Mouse (Mus musculus) adipocyte (in vitro differentiated cells): ENCODE data around the gene Trim68.
"Not testable (repeated sequence)": the region's sequence is repeated elsewhere in the genome, so short reads cannot be mapped to it uniquely, and the experiment has no call there.

Experiments
- DNase-seq: peaks from one replicate; pipeline ENCODE4 v3.0.0-alpha.2; 2016; ENCODE audit warnings: low spot score

Trim68 gene

DNA sequence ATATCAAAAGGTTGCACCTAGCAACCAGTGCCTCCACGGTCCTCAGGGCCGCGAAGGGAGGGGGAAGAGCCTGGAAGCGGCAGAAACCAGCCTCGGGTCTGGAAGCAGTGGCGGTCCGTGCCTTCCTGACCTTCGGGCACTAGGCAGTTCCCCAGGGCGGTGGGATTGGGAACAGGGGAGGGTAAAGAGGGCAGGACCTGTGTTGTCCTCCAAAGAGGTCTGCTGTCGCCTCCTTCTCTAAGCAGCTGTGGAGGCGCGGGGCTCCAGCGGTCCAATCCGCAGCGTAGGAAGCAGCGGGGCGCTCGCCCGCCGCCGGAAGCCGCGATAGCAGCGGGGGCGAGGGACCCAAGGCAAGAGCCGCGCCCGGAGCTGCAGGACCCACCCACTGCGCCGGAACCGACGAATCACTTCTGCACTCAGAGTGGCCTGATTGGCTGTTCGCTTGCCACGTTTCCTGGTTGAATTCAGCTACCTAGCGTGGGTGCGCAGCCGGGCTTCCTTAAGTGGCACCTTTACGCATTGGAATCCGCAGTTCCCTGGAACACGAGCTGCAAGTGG lies at the start of gene Trim68:
Gene Trim68 (minus strand): TSS at position 384 of the 558 bp plus-strand sequence.
- peak; percentile 70 for DNase-seq

GRCm38 (mm10) chr7:102733793-102734192 lies 46.7 kb upstream of the Trim68 start:
- no peak for DNase-seq

GRCm38 (mm10) chr7:102727391-102727790 lies 40.3 kb upstream of the Trim68 start, which contains the start of gene Olfr559:
Olfr559 (minus strand) TSS chr7:102727491.
- no peak for DNase-seq

DNA sequence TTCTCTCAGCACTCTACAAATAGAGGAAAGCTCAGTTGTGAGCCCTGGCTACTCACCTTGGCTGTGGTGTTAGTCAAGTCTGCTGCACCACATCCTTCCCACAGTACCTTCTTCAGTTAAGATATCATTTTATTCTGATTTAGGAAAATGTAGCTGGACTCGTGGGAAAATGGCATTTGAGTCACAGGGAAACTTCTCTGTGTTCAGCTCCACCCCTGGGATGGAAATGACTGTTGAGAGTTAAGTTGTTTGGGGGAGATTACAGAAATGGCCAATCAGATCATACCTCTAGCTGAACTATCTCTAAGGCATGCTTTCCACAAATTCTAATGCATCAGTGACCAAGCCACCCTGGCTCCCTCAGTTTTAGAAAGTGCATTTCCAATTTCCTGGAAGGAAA lies 31.8 kb upstream of the Trim68 start, which contains the start of gene Olfr33:
Gene Olfr33 (minus strand): TSS at position 101 of the 400 bp plus-strand sequence.
- no peak for DNase-seq

DNA sequence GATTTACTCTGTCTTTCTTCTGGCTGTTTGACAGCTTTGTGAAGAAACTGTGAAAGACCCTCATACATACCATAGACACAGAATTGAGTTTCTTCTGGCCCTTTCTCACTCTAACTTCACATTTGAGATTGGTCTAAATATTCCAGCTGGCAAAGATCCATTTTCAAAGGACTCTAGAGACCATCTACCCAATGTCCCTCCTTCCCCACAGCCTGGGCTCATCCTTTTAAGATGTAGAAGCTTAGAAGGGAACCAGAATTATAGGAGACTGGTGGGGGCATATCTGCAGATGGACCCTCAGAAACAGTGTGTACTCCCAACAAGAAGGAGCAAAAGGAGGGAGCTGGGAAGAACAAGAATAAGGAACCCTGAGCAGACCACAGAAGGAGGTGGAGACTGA lies 14.8 kb upstream of the Trim68 start, which contains the start of gene Olfr558:
Gene Olfr558 (plus strand): TSS at position 301 of the 400 bp plus-strand sequence.
- DNase-seq = no peak

GRCm38 (mm10) chr7:102698461-102698860 lies 11.3 kb upstream of the Trim68 start:
- no peak for DNase-seq

- peak; percentile 64 for DNase-seq
Measured at GRCm38 (mm10) chr7:102695358-102696125, 8.4 kb upstream of the Trim68 start, which contains the start of gene Olfr557. Olfr557 (plus strand) TSS chr7:102695910.

GRCm38 (mm10) chr7:102681916-102682315 lies 5.2 kb downstream of the Trim68 start:
- DNase-seq = peak; percentile 54

DNA sequence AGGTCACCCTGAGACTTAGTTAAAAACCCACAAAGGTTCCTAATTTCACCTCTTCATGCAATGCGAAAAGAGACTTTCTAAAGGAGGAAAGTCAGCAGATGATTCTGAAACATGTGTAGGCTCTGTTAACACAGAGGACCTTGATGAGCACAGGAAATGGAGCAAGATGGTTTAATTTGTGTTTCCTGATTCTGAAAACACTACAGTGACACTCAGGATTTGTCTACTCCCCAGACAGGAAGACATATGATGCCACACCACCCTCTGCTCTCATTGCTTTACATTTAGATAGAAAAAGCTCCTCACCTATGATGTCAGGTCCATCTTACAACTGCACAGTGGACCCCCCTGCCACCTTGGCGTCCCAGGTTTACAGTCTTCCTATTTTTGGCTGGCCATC lies 10.9 kb downstream of the Trim68 start:
- no peak for DNase-seq

- peak; percentile 42 for DNase-seq
Measured at GRCm38 (mm10) chr7:102665378-102665777, 21.7 kb downstream of the Trim68 start.

GRCm38 (mm10) chr7:102664599-102664998 lies 22.5 kb downstream of the Trim68 start, which contains the start of gene Olfr556:
Olfr556 (plus strand) TSS chr7:102664899.
- no peak for DNase-seq

DNA sequence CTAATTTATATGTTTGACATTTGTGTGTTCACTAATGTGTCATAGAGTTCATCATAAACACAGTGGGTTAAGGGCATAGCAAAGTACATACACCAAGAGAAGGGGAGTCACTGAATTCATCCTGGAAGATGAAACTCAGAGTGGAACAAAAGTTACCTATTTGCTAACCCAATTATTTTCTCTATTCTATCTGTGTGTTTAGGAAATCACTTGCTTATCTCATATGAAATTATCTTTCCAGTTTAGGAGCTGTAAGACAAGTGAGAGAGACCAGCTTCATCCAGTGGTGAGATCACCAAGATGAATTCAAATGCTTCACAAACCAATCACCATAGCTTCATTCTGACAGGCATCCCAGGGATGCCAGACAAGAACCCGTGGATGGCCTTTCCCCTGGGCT lies 28.6 kb downstream of the Trim68 start, which contains the start of gene Olfr555:
Gene Olfr555 (plus strand): TSS at position 301 of the 400 bp plus-strand sequence.
- DNase-seq = no peak

GRCm38 (mm10) chr7:102644945-102645344 lies 42.2 kb downstream of the Trim68 start:
- not testable (repeated sequence) for DNase-seq

DNA sequence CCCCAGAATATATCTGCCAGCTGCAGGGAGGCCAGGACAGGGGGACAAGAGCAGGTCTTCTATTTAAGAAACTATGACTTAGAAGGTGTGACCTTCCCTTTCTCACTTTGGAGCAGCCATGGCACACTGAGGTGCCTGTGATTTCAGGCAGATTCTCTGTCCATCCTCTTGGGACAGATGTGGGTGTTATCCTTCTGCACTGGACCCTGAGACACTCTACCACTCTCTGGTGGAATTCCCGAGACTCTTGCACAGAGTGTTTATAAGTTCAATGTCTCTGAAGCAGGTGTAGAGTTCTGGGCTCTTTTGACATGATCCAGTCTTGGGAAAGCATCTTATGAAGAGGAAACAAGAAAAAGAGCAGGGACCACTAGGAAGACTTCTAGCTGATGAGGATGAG lies 49.0 kb downstream of the Trim68 start, which contains the start of gene Olfr554:
Gene Olfr554 (plus strand): TSS at position 301 of the 400 bp plus-strand sequence.
- no peak for DNase-seq

DNA sequence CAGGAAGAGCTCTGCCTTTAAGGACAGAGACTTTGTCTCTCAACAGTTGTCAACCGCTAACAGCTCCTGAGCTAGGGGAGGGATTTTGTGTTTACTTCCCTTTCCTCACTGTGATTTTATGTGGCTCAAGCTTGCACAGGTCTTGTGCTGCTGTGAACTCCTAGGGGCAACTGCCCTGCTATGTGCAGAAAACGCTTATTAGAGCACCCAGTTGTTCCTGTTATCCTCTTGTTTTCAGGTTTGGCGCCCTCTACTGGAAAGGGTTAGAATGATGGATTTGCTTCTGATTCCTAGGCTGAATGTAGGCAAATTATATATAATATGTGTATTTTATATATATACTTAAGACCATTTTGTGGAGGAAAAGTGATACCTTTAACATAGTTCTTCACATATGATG lies 50.5 kb downstream of the Trim68 start:
- peak; percentile 45 for DNase-seq
